Mouse (Mus musculus) ovary, adult 18-20 months (tissue): ENCODE results near the gene Hdgfl2.
"Not testable (repeated sequence)": the region's sequence is repeated elsewhere in the genome, so short reads cannot be mapped to it uniquely, and the experiment has no call there.

Experiments used
- DNase-seq: peaks from one replicate; pipeline ENCODE4 v3.0.0; 2022; ENCODE audit warnings: low spot score, mixed read lengths

Gene Hdgfl2

DNA sequence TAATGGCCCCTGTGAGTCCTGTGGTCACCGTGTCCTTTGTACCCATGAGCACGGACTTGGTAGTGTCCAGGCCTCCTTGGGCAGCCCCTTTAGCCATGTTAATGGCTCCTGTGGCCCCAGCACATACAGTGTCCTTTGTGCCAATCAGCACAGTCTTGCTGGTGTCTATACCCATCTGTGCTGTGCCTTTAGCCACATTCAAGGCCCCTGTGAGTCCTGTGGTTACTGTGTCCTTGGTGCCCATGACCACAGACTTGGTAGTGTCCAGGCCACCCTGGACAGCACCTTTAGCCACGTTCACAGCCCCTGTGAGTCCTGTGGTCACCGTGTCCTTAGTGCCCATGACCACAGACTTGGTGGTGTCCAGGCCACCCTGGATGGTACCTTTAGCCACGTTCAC is 25.4 kb downstream of the Hdgfl2 start:
- not testable (repeated sequence) for DNase-seq

DNA sequence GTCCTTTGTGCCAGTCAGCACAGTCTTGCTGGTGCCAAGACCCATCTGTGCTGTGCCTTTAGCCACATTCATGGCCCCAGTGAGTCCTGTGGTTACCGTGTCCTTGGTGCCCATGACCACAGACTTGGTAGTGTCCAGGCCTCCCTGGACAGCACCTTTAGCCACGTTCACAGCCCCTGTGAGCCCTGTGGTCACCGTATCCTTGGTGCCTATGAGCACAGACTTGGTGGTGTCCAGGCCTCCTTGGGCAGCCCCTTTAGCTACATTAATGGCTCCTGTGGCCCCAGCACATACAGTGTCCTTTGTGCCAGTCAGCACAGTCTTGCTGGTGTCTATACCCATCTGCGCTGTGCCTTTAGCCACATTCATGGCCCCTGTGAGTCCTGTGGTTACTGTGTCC is 27.0 kb downstream of the Hdgfl2 start:
- DNase-seq, result not testable (repeated sequence)

DNA sequence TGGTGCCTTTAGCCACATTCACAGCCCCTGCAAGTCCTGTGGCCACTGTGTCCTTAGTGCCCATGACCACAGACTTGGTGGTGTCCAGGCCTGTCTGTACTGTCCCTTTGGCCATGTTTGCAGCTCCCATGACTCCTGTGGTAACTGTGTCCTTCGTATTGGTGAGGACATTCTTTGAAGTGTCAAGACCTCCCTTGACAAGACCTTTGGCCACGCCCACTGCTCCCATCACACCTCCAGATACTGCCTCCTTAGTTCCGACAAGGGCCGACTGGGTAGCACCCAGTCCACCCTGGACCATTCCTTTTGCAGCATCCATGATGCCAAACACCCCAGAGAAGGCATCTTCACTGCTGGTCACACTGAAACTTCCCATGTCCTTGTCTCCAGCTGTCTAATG is 27.5 kb downstream of the Hdgfl2 start:
- DNase-seq, result no peak

DNA sequence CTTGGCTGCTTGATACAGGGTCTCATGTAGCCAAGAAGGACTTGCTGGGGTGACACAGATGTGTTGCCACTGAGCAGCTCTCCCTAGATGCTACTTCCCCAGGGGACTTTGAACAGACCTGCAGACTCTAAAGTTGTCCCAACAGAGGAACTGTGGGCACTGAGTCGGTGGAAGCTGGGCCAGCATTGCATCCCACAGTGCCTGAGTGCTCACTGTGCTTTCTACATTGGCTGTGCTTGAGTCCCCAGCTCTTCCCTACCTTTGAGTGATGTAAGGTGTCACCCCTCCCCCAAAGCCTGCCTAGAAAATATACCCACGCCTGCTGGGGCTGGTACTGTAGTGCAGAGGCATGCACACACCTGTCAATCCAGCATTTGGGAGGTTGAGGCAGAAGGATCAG is 28.3 kb downstream of the Hdgfl2 start:
- DNase-seq, result no peak

DNA sequence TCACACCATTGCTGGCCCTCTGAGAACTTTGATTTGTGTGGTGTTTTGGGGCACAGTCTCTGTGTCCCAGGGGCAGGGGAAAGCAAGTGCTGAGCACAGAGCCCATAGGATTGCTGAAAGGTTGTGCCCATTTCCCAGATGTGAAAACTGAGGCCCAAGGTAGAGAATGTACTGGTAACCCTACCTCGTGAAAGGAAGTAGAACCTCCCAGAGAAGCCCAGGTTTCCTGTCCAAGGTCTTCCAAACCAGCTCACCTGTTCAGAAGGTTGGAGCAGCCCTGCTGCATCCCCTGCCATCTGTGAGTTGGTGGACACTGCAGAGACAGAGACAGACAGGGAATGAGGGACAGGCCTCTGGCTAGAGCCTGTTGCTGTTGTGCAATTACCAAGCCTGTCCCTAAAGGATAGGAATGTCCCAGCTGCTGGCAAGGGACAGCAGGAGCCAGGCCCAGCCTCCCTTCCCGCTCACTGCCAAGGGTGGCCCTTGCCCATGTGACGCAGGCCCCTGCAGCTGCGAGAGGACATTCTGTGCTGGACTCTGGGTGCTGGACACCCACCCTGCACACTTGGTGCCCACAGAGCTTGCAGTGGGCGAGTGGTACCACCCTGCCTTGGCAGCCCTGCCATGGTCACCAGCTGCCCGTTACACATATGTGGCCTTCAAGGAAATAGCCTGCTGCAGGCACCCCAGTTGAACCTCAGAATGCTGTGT is 29.1 kb downstream of the Hdgfl2 start:
- DNase-seq, result no peak

DNA sequence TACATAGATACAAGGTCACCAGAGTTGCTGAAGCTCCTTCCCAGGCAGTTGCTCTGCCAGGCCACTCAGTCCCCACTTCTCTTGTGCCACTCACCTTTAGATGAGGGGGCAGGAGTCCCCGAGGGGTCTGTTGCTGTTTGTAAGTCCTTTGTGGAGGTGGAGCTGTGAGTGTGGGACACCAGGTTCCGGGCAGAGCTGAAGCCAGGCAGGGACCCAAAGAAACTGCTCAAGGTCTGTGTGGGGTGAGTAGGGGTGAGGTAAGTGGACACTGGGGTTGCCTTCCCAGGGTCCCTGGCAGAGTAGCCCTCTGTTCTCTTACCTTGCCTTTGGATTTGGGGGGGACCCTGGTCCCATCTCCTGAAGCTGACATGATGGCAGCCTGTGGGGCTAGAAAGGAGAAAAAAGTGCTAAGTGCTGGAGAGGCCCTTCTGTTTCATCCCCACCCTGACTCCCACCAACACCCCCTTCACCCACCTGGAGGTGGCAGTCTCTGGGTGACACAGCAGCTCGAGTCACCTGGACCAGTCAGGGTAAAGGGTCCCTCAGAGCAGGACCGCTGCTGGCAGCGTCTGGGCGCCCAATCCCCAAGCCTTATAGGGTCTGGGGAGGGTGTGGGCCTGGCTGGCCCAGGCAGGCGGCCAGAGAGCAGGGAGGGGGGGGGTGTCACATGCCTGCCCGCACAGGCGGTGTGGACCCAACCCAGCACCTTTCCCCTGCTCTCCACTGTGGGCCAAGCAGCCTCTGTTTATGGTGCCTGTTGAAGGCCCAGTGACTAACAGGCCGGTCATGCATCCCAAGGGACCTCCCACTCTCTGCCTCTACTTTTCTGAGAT is 30.0 kb downstream of the Hdgfl2 start, which contains the start of gene Plin4:
Plin4 (minus strand) TSS at position 585 of the 833 bp plus-strand sequence.
- DNase-seq, result no peak

DNA sequence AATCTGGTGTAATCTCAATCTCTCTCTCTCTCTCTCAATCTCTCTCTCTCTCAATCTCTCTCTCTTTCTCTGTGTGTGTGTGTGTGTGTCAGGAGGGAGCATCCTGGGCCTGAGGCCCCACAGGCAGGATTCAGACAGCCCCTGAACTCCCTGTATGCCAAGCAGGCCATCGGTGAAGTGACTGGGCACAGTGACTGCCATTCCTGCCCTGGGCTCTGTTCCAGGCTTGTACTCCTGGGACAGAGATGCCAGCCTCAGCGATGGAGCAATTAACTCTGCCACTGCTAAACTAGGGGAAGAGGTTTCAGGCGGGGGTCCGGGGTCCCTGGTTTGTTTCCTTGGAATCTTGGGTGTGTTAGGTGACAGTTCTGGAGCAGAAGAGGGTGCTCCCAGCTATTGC is 31.1 kb downstream of the Hdgfl2 start:
- DNase-seq, result no peak

DNA sequence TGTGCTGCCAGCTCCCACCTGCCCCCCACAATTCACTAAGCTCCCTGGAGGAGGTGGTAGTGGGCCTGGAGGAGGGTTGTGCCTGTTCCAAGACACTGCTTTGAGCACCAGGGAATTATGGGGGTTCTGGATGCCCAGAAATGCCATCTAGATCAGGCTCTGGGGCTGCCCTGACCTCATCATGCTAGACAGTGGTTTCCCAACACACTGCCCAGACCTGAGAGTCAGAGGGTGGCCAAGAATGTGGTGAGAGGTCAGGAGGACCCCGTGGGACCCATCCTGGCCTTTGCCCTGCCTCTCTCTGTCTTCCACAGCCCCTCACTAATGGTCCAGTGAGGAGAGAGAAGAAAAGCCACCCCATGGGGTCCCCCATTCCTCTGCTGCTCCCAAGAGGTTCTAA is 31.6 kb downstream of the Hdgfl2 start:
- no peak for DNase-seq

DNA sequence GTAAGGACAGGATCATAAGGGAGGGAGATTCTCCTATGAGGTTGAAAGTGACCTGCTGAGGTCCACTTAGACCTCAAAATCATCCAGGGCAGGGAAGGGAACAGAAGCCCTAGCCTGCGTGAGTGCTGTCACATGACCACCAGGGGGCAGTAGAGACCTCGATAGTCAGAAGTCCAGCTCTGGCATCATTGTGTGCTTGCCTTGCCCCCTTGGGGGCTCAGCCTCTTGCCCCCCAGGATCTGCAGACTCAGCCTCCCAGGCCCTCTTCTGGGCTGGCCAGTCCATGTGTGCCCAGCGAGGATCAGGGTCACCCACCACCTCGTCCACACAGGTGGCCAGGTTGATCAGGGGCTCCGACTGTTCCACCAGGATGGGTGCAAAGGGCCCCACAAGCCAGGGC is 32.4 kb downstream of the Hdgfl2 start:
- no peak for DNase-seq

DNA sequence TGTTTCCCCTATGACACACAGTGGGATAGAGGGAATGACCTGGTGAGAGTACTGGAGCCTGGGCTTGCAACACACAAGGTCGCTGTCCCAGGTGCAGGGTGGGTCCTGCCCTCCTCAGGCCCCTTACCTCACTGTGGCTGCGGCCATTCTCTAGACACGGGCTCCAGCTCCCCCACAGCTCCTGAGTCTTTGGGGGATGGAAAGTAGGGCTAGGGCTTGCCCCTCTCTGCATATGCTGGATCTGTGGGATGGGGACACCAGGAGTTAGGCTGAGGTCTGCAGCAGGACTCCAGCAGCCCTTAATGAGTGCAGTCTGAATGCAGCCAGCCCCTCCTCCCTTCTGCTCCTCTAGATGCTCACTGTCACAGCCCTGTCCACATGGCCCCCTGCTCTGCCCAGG is 33.3 kb downstream of the Hdgfl2 start:
- no peak for DNase-seq

DNA sequence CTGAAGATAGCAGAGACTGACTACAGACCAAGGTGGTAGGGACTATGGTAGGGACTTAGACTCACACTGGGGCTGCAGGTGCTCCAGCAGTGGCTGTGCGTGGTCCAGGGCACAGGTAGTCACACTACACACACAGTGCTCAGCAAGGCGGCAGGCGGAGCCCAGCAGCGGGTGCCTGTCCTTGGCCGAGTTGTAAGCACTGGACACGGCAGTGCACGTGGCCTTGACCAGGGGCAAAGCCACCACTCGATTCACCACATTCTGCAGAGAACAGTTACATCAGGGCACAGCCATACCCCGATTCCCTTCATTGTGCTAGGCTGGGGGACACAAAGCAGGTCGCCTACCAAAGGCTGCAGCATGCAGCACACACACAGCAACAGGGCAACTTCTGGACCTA is 36.8 kb downstream of the Hdgfl2 start:
- no peak for DNase-seq

DNA sequence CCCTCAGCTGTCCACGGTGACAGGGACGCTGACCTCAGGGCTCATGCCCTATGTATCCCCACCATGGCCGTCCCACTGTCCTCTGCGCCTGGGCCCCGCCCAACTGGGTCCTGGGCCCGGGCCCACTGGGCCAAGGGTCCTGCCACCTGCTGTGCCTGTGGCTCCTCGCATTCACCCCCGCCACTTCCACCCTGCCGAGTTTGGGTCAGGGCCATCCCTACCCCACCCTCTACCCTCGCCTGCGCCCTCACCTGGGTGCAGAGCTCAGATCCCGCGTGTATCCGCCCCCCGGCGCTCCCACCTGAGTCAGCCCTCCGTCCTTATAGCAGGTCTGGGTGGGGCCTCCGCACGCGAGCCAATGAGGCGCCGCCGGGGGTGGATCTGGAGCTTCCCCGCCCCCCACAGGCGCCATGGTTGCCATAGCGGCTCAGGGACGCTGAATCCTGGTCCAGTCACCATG is 37.8 kb downstream of the Hdgfl2 start, which contains the start of gene Plin5:
Plin5 (minus strand) TSS at position 346 of the 460 bp plus-strand sequence.
- no peak for DNase-seq

DNA sequence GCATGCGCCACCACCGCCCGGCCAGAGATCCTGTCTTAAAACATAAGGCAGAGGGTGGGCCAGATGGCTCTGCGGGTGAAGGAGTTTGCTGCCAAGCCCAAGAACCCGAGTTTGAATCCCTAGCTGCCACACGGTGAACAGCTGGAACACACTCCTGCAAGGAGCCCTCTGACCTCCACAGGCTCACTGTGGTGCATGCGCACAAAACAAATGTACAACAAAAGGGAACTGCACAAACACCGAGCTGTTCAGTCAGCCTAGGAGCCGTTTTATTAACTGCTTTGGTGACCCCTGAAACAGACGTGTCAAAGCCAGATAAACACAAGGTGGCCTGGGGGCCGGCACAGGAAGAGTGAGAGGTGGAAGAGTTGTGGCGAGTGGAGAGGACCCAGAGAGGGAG is 40.0 kb downstream of the Hdgfl2 start:
- DNase-seq, result no peak

DNA sequence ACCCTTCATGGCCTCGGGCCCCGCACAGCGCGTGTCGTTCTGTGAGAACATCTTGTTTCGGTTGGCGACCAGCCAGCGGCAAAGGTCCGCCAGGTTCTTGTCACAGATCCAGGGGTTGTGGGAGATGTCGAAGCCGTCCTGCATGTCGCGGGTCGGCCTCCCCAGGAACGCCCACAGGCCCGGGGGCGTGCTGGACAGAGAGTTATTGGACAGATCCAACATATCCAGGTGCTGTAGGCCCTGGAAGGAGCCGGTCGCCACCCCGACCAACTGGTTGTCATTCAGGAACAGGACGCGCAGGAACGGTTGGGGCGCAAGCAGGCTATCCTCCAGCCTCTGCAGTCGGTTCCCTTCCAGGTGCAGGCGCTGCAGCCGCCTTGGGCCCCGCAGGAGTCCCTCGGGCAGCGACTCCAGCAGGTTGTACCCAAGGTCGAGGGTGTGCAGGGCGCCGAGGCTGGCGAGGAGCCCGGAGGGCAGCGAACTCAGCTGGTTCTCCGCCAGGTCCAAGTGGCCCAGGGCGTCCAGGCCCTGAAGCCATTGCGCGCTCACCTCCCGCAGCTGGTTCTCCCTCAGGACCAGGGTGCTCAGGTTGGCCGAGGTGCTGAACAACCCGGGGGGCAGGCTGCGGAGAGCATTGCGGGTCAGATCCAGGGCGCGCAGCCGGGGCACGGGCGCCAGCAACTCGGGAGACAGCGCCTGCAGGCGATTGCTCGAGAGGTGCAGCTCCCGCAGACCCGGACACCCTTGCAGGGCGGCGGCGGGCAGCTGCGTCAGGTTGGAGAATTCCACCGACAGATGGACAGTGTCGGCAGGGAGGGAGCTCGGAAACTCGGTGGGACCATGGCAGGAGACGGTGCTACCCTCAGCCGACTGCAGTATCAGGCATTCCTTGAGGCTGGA is 40.8 kb downstream of the Hdgfl2 start:
- peak; percentile 52 for DNase-seq

DNA sequence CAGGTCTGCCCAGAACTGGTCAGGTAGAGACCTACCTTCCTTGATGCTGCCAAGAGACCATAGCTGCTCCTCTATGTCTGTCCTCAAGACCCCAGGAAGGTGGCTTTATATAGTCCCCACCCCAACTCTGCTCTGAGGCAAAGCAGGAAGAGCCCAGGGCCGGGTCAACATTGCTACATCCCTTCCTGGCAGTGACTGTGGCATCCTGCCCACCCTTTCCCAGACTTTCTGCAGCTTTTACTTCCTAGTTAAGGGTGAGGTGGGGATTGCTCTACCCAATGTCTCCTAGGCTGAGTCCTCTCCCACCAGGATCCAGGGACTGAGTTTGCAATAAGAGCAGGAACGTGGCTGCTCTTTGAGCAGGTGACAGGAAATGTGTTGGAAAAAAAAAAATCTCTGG is 42.4 kb downstream of the Hdgfl2 start, which contains the start of gene Lrg1:
Lrg1 (minus strand) TSS at position 176 of the 400 bp plus-strand sequence.
- DNase-seq, result no peak

DNA sequence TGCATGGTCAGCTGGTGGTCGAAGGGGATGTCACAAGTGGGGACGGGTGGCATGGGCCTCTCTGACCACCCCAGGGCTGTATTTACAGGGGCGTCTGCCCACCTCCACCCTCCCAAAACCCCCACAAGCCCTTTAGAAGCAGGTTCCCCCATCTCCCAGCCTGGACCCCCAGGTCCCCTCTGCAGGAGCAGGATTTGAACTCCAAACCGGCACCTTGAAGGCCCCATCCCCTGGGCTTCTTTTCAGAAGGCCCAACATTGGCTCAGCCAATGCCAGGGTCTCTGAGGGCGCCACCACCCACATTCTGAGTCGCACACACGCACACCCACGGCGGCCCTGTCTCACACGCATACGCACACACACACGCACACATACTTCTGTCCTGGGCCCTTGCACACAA is 43.7 kb downstream of the Hdgfl2 start:
- no peak for DNase-seq

DNA sequence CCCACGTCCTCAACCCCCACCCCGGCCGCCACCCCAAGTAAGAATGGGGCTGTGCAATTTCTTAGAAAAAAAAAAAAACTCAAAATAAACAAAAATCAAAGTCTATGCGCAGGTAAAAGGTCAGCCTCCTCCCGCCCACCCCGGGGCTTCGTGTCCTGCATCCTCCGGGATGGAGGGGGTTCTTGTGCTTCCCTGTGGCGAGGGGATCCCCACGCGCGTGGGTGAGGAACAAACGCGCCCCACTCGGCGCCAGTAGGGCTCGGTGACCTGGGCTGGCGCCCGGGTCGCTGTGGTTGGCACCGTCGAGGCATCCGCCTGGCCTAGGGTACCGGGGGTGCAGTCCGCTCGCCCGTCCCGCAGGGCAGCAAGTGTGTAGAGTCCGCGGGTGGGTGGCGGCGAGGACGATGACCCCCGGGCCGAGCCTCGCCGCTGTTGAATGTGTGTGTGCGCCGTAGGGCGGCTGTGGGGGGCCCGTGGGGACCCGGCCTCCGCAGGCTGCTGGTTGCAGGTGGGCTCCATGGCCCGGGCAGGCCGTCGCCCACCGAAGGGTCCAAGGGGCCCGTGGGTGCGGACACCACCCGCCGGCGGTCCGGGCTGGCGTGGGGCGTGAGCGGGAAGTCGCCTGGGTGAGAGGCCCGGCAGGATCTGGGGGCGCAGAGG is 44.4 kb downstream of the Hdgfl2 start:
- DNase-seq, result no peak

DNA sequence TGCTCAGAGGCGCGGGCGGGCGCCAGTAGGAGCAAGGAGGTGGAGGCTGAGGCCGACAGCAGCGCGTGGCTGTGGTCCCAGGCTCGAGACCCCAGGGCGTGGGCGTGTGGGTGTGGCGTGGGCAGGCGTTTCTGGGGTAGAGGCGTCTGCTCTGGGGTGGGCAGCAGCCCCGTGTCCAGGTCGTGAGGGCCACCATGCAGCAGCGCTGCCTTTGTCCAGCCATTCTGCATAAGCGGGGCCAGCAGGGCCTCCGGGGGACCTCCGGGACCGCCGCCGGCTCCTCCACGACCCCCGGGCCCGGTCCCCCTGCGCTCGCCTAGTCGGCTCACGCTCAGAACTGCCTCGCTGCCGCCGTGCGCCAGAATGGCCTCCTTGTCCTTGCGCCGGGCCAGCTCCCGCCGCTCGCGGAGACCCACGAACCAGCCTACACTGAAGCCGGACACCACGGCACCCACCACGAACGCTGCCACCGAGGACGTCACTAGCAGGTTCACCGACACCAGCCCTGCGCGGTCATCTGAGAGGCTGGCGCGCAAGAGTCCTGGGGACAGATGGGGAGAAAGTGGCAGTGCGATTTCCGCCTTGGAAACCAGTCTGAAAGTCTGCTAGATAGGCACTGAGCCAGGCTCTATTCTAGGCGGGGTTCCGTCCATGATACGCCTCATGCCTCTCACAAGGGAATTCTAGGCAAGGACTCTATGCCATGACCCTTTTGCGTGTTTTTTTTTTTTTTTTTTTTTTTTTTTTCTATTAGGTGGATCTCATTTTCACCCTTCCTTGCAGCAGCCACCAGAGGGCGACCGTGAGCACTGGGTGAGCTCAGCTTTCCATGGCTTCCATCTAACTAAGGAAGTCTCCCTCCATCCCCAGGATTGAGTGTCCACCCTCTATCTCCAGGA is 45.2 kb downstream of the Hdgfl2 start:
- DNase-seq, result no peak

DNA sequence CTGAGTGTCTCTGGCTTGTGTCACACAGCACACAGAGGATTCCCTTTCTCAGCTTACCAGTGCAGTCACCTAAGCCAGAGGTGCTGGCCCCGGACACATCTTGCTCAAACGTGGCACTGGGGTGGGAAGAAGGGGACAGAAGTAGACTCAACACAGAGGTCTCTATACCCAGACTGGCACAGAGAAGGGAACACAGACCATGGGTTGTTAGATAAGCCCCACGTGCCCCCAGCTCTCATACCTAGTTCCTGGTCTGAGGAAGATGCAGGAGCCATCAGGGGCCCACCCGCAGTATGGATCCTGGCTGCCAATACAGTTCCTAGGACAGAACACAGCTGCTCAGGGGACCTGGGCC is 45.8 kb downstream of the Hdgfl2 start:
- DNase-seq, result no peak

DNA sequence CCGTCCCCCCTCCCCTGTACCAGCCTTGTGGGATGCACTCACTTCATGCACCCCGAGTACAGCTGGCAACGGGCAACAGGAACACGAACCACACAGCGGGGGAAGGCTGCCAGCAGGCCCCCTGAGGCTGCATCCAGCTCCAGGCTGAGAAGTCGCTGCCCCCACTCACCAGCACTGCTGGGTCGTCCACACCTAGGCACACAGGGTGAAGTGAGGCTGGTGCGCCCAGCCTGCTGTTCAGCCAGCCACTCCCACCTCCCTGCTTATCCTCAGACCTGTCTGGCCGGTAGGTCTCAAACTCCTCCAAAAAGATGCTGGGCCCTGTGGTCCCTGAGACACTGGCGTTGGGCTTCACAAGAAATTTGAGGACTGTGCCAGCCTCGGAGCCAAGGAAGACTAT is 46.7 kb downstream of the Hdgfl2 start:
- no peak for DNase-seq

DNA sequence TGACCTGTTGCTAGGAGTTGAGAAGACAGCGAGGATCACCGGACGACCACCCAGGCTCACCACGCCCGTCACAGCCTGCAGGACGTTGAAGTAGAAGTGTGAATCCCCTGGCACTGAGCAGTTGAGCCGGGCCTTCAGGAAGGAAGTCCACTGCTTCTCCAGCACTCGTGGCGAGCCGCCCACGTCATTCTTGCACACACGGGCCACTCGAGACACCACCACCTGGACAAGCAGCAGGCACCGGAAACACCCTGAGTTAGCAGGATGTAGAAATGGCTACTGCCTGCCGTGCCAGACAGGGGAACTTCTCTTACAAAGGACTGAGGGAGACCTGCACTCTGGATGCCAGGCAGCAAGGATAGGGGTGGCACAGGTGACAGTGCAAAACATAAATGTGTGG is 48.8 kb downstream of the Hdgfl2 start:
- no peak for DNase-seq
